Comparison of ENCODE assay signal across 22 mouse cellular contexts in genomic region chr10:21454153-21454552, GRCm38 (mm10).
DNase-seq lines count a peak whose midpoint lies in the region; ATAC-seq lines count a peak whose summit lies in the region.
"Had no signal": no experiment of that assay in that cellular context is flagged by ENCODE, and none has a peak within 500 bp of the region (broad histone marks: within the 10 kb centered on the region; RNA-seq: fewer than 3 reads in every experiment).

No protein-coding gene starts in this region.

- peak; percentile 22 to 37 for DNase-seq in frontal cortex, postnatal 36 days (ENCODE audit: low spot score in 2 of 2)
- DNase-seq in frontal cortex, postnatal 10 days (ENCODE audit: low spot score in 2 of 2), result no peak
- no peak for DNase-seq in limb, embryonic 10.5 days (ENCODE audit: low spot score)
- peak; percentile 51 for DNase-seq in right cerebral cortex, adult 18-20 months
- DNase-seq in right cerebral cortex, postnatal 25 days, result no peak
- no peak for DNase-seq in adrenal gland, adult 8-10 months
- DNase-seq: adrenal gland, postnatal 25 days; cerebellum, adult 2 months; cerebellum, postnatal 10 days; forebrain, postnatal 0 days; gastrocnemius, postnatal 14 days; heart, adult 2 months; heart, postnatal 14 days had no signal

- 0 out of 2 replicates have a peak overlapping the region, but pooled peaks have one; percentile 17 for H3K27ac ChIP-seq in limb, embryonic 12.5 days
- no peak overlapping the region for H3K27ac ChIP-seq in limb, embryonic 10.5 days
- H3K27ac ChIP-seq: embryonic facial prominence, embryonic 10.5 days; forebrain, embryonic 13.5 days; heart, adult 2 months; heart, embryonic 15.5 days; hindbrain, embryonic 10.5 days; hindbrain, embryonic 15.5 days had no signal

- no peak for ATAC-seq in limb, embryonic 12.5 days (ENCODE audit: insufficient number of reproducible peaks, insufficient read depth, low FRiP score, low TSS enrichment, low read depth)
- ATAC-seq: activated CD4-positive, CD25-positive, alpha-beta regulatory T cell, adult 4 months; Patski had no signal

- no peak overlapping the region for H3K9ac ChIP-seq in limb, embryonic 12.5 days (replicated peaks)
- H3K9ac ChIP-seq: forebrain, embryonic 13.5 days; forebrain, postnatal 0 days; heart, embryonic 15.5 days; hindbrain, embryonic 15.5 days had no signal

- H3K36me3 ChIP-seq in limb, embryonic 12.5 days, result no peaks in the 10 kb centered on the region
- no peaks in the 10 kb centered on the region for H3K36me3 ChIP-seq in limb, embryonic 10.5 days
- H3K36me3 ChIP-seq: embryonic facial prominence, embryonic 10.5 days; heart, embryonic 15.5 days; hindbrain, embryonic 10.5 days; hindbrain, embryonic 15.5 days had no signal

- no peaks in the 10 kb centered on the region for H3K9me3 ChIP-seq in limb, embryonic 12.5 days
- no peaks in the 10 kb centered on the region for H3K9me3 ChIP-seq in limb, embryonic 10.5 days (replicated peaks)
- H3K9me3 ChIP-seq: embryonic facial prominence, embryonic 10.5 days; forebrain, embryonic 13.5 days; heart, embryonic 15.5 days; hindbrain, embryonic 15.5 days had no signal

- H3K4me1 ChIP-seq in limb, embryonic 12.5 days (replicated peaks), result peaks cover 26% of the 10 kb centered on the region
- H3K4me1 ChIP-seq in limb, embryonic 10.5 days, result peaks cover 13% of the 10 kb centered on the region; the same call in 1 of the 2 replicates
- H3K4me1 ChIP-seq: heart, embryonic 15.5 days had no signal

- 77% methylated on average over 5 of the region's 5 CpGs for WGBS in limb, embryonic 12.5 days
- 90% methylated on average over 5 of the region's 5 CpGs for WGBS in limb, embryonic 10.5 days

- no peak overlapping the region for H3K4me3 ChIP-seq in limb, embryonic 12.5 days (replicated peaks)
- H3K4me3 ChIP-seq in limb, embryonic 10.5 days, result no peak overlapping the region
- H3K4me3 ChIP-seq: embryonic facial prominence, embryonic 10.5 days; forebrain, embryonic 13.5 days; heart, adult 2 months; heart, embryonic 15.5 days; hindbrain, embryonic 10.5 days; hindbrain, embryonic 15.5 days had no signal

- H3K4me2 ChIP-seq in limb, embryonic 12.5 days, result no peak overlapping the region
- H3K4me2 ChIP-seq: forebrain, embryonic 13.5 days; heart, embryonic 11.5 days; heart, embryonic 15.5 days; hindbrain, embryonic 15.5 days had no signal

- no peaks in the 10 kb centered on the region for H3K27me3 ChIP-seq in limb, embryonic 12.5 days
- H3K27me3 ChIP-seq in limb, embryonic 10.5 days (ENCODE audit: low read depth, poor library complexity, severe bottlenecking), result no peaks in the 10 kb centered on the region
- H3K27me3 ChIP-seq: forebrain, embryonic 13.5 days; heart, embryonic 15.5 days; hindbrain, embryonic 15.5 days had no signal

Comparison
In these comparisons a context has a peak if more than half of its experiments do, and no peak if none do; other contexts are left out.
1. DNase-seq: peak in frontal cortex, postnatal 36 days (2 of 2) and right cerebral cortex, adult 18-20 months (single experiment); none in frontal cortex, postnatal 10 days (0 of 2), limb, embryonic 10.5 days (single experiment), right cerebral cortex, postnatal 25 days (single experiment) and adrenal gland, adult 8-10 months (single experiment).